Mouse (Mus musculus): Measurements from ENCODE around the gene Tmem185b.

Tmem185b gene

GRCm38 (mm10) chr1:119503808-119504207, 22.2 kb upstream of the Tmem185b start:
- no peak for DNase-seq

- peak; percentile 98 for DNase-seq
Measured at GRCm38 (mm10) chr1:119504260-119505062, 21.5 kb upstream of the Tmem185b start, which contains the start of gene Ralb. Gene Ralb (minus strand): TSS chr1:119504794.

GRCm38 (mm10) chr1:119505951-119506350, 20.0 kb upstream of the Tmem185b start:
- DNase-seq: no peak

- DNase-seq: peak; percentile 75
Measured at GRCm38 (mm10) chr1:119508548-119508947, 17.4 kb upstream of the Tmem185b start.

- DNase-seq: no peak
Measured at GRCm38 (mm10) chr1:119509474-119509873, 16.5 kb upstream of the Tmem185b start.

- no peak for DNase-seq
Measured at GRCm38 (mm10) chr1:119510409-119510808, 15.6 kb upstream of the Tmem185b start.

GRCm38 (mm10) chr1:119510857-119511256, 15.1 kb upstream of the Tmem185b start:
- peak; percentile 69 for DNase-seq

GRCm38 (mm10) chr1:119518060-119518459, 7.9 kb upstream of the Tmem185b start:
- DNase-seq: peak; percentile 51

GRCm38 (mm10) chr1:119518786-119519185, 7.2 kb upstream of the Tmem185b start:
- DNase-seq: no peak

GRCm38 (mm10) chr1:119519286-119519685, 6.7 kb upstream of the Tmem185b start:
- DNase-seq: no peak

GRCm38 (mm10) chr1:119521029-119521428, 4.9 kb upstream of the Tmem185b start:
- no peak for DNase-seq

GRCm38 (mm10) chr1:119521681-119522080, 4.3 kb upstream of the Tmem185b start:
- DNase-seq: no peak

- DNase-seq: peak; percentile 56
Measured at GRCm38 (mm10) chr1:119522726-119523125, 3.2 kb upstream of the Tmem185b start.

GRCm38 (mm10) chr1:119523369-119523768, 2.6 kb upstream of the Tmem185b start:
- DNase-seq: no peak

- no peak for DNase-seq
Measured at GRCm38 (mm10) chr1:119523826-119524225, 2.1 kb upstream of the Tmem185b start.

- DNase-seq: peak; percentile 76
Measured at GRCm38 (mm10) chr1:119525004-119525444, 936 bp upstream of the Tmem185b start.

- DNase-seq: no peak
Measured at GRCm38 (mm10) chr1:119530941-119531340, 5.0 kb downstream of the Tmem185b start.

- no peak for DNase-seq
Measured at GRCm38 (mm10) chr1:119532165-119532564, 6.2 kb downstream of the Tmem185b start.

GRCm38 (mm10) chr1:119533093-119533805, 7.3 kb downstream of the Tmem185b start:
- DNase-seq: no peak

- no peak for DNase-seq
Measured at GRCm38 (mm10) chr1:119534341-119534740, 8.4 kb downstream of the Tmem185b start.

GRCm38 (mm10) chr1:119536122-119536521, 10.2 kb downstream of the Tmem185b start:
- no peak for DNase-seq

- DNase-seq: no peak
Measured at GRCm38 (mm10) chr1:119537651-119538050, 11.7 kb downstream of the Tmem185b start.

GRCm38 (mm10) chr1:119539252-119539651, 13.3 kb downstream of the Tmem185b start:
- DNase-seq: no peak

All from kidney, postnatal 10 days (tissue).